Mouse (Mus musculus) cerebellum, adult 9-10 months (tissue): ENCODE data around the gene Map1lc3a.

ENCODE experiments used
- DNase-seq: peaks from one replicate; pipeline ENCODE4 v3.0.0; 2022

Map1lc3a gene

DNA sequence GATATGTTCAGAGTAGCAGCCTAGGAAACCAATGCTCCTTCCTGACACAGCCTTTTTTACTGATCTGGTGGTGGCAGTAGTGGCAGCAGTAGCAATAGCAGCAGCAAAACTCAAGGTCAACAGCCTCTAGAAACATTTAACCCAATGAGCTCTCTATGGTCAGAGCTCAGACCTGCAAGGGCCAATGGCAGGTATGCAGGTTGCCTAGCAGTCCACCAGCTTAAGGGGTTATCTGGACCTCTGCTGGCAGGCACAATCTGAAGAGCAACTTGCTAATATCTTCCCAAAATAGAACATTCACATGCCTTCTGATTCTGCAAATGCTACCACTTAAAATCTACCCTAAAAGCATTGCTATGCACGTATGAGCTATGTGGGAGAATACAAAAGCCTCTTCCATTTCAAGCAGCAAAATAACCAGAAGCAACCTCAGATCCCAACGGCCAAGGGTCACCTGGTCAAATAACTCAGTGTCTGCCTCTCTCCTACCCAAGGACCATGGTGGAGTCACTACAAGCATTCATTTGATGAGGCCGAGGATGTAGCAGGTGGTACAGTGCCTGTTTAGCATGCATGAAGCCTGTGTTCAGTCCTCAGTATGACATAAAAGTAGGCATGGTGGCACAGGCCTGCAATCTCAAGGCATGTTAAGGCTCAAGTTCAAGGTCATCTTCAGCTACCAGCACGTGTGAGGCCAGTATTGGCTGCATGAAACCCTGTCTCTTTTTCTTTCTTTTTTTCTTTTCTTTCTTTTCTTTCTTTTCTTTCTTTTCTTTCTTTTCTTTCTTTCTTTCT is 11.6 kb downstream of the Map1lc3a start:
- no peak for DNase-seq

DNA sequence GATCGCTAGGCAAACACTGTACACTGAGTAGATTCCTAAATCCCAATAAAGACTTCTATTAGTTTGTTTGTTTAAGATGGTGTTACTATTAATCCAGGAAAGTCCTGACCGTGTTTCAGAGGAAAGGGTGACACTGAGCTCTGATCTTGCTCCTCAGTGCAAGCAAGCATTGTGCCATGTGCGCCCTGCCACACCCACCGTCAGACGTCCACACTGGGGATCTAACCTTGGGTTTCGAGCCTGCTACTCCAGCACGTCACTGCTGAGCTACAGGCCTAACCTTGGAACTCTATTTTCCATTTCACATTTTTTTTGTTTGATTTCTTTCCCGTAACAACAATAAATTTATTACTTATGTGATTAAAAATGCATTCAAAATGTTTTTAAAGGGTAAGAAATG is 14.0 kb downstream of the Map1lc3a start:
- DNase-seq, result no peak

DNA sequence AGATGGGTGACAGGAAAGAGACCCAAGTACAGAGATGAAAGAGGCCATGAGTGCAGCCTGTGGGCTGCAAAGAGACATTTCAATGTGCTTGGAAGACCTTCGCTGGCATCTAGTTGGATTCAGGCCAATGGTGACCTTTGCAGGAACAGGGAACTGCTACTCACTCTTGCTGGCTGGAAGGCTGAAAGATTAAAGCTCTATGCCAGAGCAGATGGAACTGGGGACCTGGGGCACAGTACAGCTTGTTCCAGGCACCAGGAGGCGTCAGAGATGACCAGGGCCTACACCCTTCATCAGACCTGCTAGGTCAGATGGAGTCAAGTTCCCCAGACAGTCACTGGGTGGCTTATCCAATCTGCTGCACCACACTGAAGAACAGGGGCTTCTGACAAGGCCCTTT is 17.3 kb downstream of the Map1lc3a start:
- DNase-seq, result peak; percentile 52

DNA sequence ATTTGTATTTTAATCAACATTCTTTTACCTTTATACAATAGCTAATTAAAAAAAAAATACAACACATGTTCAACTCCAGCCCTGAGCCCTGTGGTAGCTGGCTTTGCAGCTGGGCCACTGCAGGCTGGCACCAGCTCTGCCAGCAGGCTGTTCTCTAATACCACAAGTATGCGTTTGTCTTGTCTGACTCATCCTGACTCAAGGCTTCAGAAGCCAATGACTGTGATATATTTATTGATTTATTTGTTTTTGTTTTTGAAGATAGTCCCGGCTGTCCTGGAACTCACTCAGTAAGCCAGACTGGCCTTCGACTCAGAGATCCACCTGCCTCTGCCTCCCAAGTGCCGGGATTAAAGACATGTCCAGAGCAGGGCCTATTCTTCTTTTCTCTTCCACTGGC is 17.8 kb downstream of the Map1lc3a start:
- DNase-seq, result no peak

DNA sequence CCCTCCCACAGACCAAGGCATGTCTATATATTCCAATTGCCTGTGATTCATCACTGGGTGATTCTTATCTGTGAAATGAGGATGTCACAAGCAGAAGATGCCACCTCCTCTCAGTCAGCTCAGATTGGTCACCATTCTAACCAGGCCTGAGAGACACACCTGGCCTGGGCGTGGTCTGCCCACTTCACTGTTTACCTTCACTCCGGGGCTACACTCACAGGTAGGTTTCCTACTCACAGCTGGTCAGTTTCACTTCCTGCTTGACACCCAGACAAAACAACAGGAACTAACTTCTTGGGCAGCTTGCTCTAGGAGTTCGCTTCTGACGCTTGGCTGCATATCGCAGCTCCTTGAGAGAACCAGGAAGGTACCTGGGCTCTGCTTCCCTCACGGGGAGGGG is 19.4 kb downstream of the Map1lc3a start:
- no peak for DNase-seq

DNA sequence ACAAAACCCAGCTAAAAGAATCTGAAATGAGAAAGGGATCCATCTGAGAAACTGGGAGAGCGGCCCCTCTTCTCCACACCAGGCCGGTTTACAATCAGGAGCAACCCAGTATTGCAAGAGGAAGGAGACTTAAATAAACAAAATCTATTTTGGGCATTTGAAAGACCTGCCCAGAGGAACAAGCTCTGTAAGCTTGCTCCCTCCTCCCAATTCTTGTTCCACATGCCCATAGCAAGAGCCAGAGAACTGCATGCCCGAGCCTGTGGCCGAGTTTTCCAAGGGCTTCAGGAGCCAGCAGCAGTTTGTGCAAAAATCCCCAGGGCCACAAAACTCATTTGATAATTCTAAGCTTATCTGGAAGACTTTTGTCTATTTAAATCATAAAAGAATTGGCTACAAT is 23.5 kb downstream of the Map1lc3a start:
- DNase-seq, result no peak

DNA sequence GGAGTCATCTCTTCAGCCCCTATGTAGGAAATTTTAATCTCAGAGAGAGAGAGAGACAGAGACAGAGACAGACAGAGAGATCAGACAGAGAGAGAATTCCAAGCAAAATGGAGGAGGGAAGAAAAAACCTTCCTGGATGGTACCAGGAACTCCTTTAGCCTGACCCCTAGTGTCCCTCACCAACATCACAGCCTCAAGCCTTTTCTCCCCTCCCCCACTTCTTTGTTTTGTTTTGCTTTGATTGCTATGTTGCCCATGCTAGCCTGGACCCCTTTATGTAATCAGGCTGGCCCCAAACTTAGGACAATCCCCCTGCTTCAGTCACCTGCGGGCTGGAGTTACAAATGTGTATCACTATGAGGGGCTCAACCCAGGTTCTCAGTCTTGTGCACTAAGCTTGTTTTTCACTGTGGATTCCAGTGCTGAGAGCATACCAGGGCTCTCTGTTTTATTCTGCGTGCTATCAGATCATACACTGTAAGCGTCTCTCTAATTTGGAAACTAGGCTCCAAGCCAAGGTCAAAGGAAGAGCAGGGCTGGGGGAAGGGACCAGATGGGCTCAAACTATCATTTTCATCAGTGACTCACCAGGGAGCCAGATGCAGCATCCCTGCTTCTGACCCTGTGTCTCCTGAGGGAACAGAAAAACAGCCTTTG is 33.0 kb downstream of the Map1lc3a start:
- DNase-seq, result peak; percentile 24

DNA sequence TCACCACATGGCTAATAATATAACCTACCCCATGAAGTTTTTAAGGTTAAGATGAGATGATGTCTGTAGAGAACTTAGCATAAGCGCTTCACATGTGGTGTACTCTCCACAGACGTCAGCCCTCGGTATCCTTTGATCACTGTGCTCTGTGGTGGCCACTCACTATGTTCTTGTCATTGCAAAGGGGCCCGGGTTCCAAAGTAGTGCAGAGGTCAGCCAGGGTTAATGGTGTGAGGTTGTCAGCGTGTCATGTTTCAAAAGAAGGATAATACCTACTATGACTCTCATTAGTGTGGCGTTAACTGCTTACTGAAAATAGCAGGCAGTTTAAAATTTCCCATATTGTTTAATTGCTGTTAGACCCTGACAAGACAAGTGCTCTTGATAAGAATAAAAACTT is 37.6 kb downstream of the Map1lc3a start:
- DNase-seq, result no peak

DNA sequence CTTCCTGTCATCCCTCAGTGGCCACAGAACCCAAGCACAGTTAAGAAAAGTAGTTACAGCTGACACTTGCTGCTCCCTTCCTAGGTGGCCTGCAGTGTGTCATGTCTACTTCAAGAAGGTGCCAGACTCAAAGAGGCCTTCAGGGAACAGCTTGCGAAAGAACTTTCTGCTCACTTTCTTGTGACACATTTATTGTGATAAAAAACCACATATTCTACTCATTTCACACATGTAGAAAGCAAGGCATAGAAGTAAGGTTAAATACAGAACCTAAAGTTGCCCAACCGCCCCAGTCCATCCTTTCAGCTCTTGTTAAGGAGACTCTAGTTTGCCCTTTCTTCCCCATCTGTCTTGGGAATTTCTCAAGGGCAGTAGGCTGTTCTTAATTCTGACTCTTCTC is 42.5 kb downstream of the Map1lc3a start:
- DNase-seq, result no peak

DNA sequence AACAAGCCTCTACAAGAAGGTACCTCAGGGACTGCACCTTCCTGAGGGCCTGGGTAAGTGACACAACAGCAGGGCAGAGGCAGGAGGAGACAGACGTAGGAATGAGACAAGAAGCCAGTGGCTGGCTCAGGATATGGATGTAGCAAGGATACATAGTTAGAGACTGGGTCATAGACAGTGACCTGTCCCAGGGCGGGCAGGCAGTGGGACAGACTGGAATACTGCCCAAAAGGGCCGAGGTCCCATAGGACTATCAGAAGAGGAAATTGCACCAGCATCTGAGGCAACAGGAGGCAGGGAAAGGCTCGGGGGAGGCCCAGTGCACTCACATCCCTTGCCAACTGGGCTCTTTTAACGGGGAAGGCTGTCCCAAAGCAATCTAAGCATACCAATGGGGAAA is 44.5 kb downstream of the Map1lc3a start:
- DNase-seq, result no peak

DNA sequence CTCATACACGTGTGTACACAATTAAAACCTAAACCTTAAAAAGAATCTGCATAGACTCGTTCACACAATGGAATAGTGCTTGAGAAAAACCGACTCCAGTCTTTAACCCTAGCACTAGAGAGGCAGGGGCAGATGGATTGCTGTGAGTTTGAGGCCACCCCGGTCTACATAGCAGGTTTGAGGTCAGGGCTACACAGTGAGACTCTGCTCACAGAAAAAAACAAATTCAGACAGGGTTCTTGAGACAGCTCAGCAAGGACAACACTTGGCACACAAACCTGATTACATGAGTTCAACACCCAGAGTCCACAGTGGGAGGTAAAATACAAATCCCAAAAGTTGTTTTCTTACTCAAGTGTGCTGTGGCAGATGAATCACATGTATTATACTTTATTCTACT is 49.9 kb downstream of the Map1lc3a start:
- DNase-seq, result no peak
